In genomic region chr7:141293852-141294471, GRCm38 (mm10) we compare ENCODE assay signal across 9 mouse cellular contexts. TPM values are rescaled to one million over a fixed set of nuclear protein-coding genes. Genes with fewer than 3 reads are reported as not detected.
A peak's percentile ranks its signal among the peaks of the same experiment; 100 is the strongest.
DNase-seq lines count a peak whose midpoint lies in the region; ATAC-seq and TF ChIP-seq lines count a peak whose summit lies in the region.
"Had no signal": no experiment of that assay in that cellular context is flagged by ENCODE, and none has a peak within 500 bp of the region (broad histone marks: within the 10 kb centered on the region; RNA-seq: fewer than 3 reads in every experiment).

No protein-coding gene starts in this region.

- 1% methylated on average over 53 of the region's 53 CpGs for WGBS in cerebellum, adult 2 months
- 1% methylated on average over 53 of the region's 53 CpGs for WGBS in forebrain, embryonic 12.5 days
- WGBS in intestine, embryonic 16.5 days = 1% methylated on average over 53 of the region's 53 CpGs

- no peak; the same call in 1 of the 2 replicates for TF ChIP-seq CTCF in cerebellum, adult 2 months (IDR thresholded peaks at IDR 0.05; ENCODE audit: borderline replicate concordance, insufficient read depth, low read depth, low read length)

- peak overlapping the region; percentile 35 for H3K4me3 ChIP-seq in cerebellum, adult 2 months (replicated peaks; ENCODE audit: insufficient read depth, low read depth, low read length)
- peak overlapping the region; percentile 35 for H3K4me3 ChIP-seq in forebrain, embryonic 12.5 days (replicated peaks)
- H3K4me3 ChIP-seq in intestine, embryonic 16.5 days (ENCODE audit: low read length) = peak overlapping the region; percentile 48

- intact Hi-C loops in left cerebral cortex, postnatal 14 days (cut with DNase I) = no loop called here

- peak overlapping the region; percentile 44 for H3K9ac ChIP-seq in forebrain, embryonic 12.5 days
- peak overlapping the region; percentile 67 for H3K9ac ChIP-seq in intestine, embryonic 16.5 days (ENCODE audit: low read depth, low read length)

- no peaks in the 10 kb centered on the region for H3K4me1 ChIP-seq in cerebellum, adult 2 months (ENCODE audit: control insufficient read depth, insufficient read depth, low read length)
- peaks cover 31% of the 10 kb centered on the region for H3K4me1 ChIP-seq in forebrain, embryonic 12.5 days
- peaks cover 21% of the 10 kb centered on the region for H3K4me1 ChIP-seq in intestine, embryonic 16.5 days (ENCODE audit: control insufficient read depth, insufficient read depth, low read length)

- DNase-seq in cerebellum, adult 2 months = peak in 1 of 2 experiments; percentile 53
- DNase-seq in cerebellum, adult 11-12 months = no peak
- peak; percentile 36 for DNase-seq in ES-CJ7 (ENCODE audit: low read depth, low spot score)
- DNase-seq in testis, postnatal 10 days (ENCODE audit: low spot score) = peak; percentile 70
- no peak for DNase-seq in left cerebral cortex, postnatal 14 days (ENCODE audit: low spot score in 2 of 2)

- H3K9me3 ChIP-seq in forebrain, embryonic 12.5 days = no peaks in the 10 kb centered on the region
- H3K9me3 ChIP-seq in intestine, embryonic 16.5 days (ENCODE audit: control insufficient read depth, low read length) = no peaks in the 10 kb centered on the region

- ATAC-seq in forebrain, embryonic 12.5 days (ENCODE audit: low FRiP score) = no peak
- peak; percentile 37 for ATAC-seq in intestine, embryonic 16.5 days
- ATAC-seq in megakaryocyte, adult 5-6 weeks (ENCODE audit: poor library complexity, severe bottlenecking) = peak; percentile 59

- no peak overlapping the region for H3K27ac ChIP-seq in cerebellum, adult 2 months (ENCODE audit: insufficient read depth, low read length)
- H3K27ac ChIP-seq in forebrain, embryonic 12.5 days = no peak overlapping the region
- H3K27ac ChIP-seq in intestine, embryonic 16.5 days (ENCODE audit: low read length) = no peak overlapping the region

- no peak for TF ChIP-seq POLR2A in cerebellum, adult 2 months (IDR thresholded peaks at IDR 0.05; ENCODE audit: borderline replicate concordance, insufficient read depth, low read length)

- no peaks in the 10 kb centered on the region; the same call in 1 of the 2 replicates for H3K27me3 ChIP-seq in cerebellum, adult 2 months (ENCODE audit: control insufficient read depth, insufficient read depth, low read length)
- H3K27me3 ChIP-seq in forebrain, embryonic 12.5 days = peaks cover 69% of the 10 kb centered on the region
- peaks cover 51% of the 10 kb centered on the region for H3K27me3 ChIP-seq in intestine, embryonic 16.5 days (replicated peaks; ENCODE audit: control insufficient read depth, insufficient read depth, low read length)

- H3K36me3 ChIP-seq in forebrain, embryonic 12.5 days (replicated peaks) = peaks cover 17% of the 10 kb centered on the region; the same call in 1 of the 2 replicates
- H3K36me3 ChIP-seq in intestine, embryonic 16.5 days (ENCODE audit: control insufficient read depth, insufficient read depth, low read length) = peaks cover 2% of the 10 kb centered on the region; the same call in 1 of the 2 replicates

- peak overlapping the region; percentile 55 for H3K4me2 ChIP-seq in forebrain, embryonic 12.5 days
- peak overlapping the region; percentile 84 for H3K4me2 ChIP-seq in intestine, embryonic 16.5 days (ENCODE audit: low read depth, low read length)

RNA-seq across cellular contexts. Expression of gene Drd4, which starts 2.2 kb away (rescaled TPM):
- 0.49 and 0.76 TPM in 2 replicates for polyA plus RNA-seq in cerebellum, adult 2 months (2012; rRNA removed)
- polyA plus RNA-seq in forebrain, embryonic 12.5 days (2016; fragmentation: Nextera tagmentation; extraction: Ambion mirVana) = 0.38 and 0.60 TPM in 2 replicates
- polyA plus RNA-seq in intestine, embryonic 16.5 days (2015; fragmentation: Nextera tagmentation; extraction: Ambion mirVana) = 0.23 and 0.48 TPM in 2 replicates
- not detected in 2 replicates for total RNA-seq in megakaryocyte, adult 5-6 weeks (2015)
- not detected in 2 replicates for total RNA-seq in megakaryocyte, adult 5-6 weeks (2017)
- total RNA-seq in left cerebral cortex, postnatal 14 days (2021) = under 1 TPM; 0.15 to 0.27 TPM
- total RNA-seq: heart, postnatal 36 days had no signal

RNA-seq across cellular contexts. Expression of gene Sct, which starts 15.0 kb away (rescaled TPM):
- polyA plus RNA-seq in cerebellum, adult 2 months (2012; rRNA removed) = 0.70 and 1.0 TPM in 2 replicates
- polyA plus RNA-seq in forebrain, embryonic 12.5 days (2016; fragmentation: Nextera tagmentation; extraction: Ambion mirVana) = 0.70 TPM in 1 of 2 replicates, not detected in the other
- 304 and 334 TPM in 2 replicates for polyA plus RNA-seq in intestine, embryonic 16.5 days (2015; fragmentation: Nextera tagmentation; extraction: Ambion mirVana)
- not detected in 2 replicates for total RNA-seq in megakaryocyte, adult 5-6 weeks (2015)
- not detected in 2 replicates for total RNA-seq in megakaryocyte, adult 5-6 weeks (2017)
- total RNA-seq in left cerebral cortex, postnatal 14 days (2021) = not detected
- total RNA-seq: heart, postnatal 36 days had no signal

RNA-seq across cellular contexts. Expression of gene Cdhr5, which starts 17.4 kb away (rescaled TPM):
- polyA plus RNA-seq in cerebellum, adult 2 months (2012; rRNA removed) = 0.07 TPM in 1 of 2 replicates, not detected in the other
- polyA plus RNA-seq in forebrain, embryonic 12.5 days (2016; fragmentation: Nextera tagmentation; extraction: Ambion mirVana) = not detected in 2 replicates
- 167 and 234 TPM in 2 replicates for polyA plus RNA-seq in intestine, embryonic 16.5 days (2015; fragmentation: Nextera tagmentation; extraction: Ambion mirVana)
- not detected in 2 replicates for total RNA-seq in megakaryocyte, adult 5-6 weeks (2015)
- total RNA-seq in megakaryocyte, adult 5-6 weeks (2017) = not detected in 2 replicates
- total RNA-seq in left cerebral cortex, postnatal 14 days (2021) = not detected
- total RNA-seq: heart, postnatal 36 days had no signal

RNA-seq across cellular contexts. Expression of gene Irf7, which starts 27.7 kb away (rescaled TPM):
- 4.7 and 5.6 TPM in 2 replicates for polyA plus RNA-seq in cerebellum, adult 2 months (2012; rRNA removed)
- 0.69 and 0.83 TPM in 2 replicates for polyA plus RNA-seq in forebrain, embryonic 12.5 days (2016; fragmentation: Nextera tagmentation; extraction: Ambion mirVana)
- 6.5 and 9.1 TPM in 2 replicates for polyA plus RNA-seq in intestine, embryonic 16.5 days (2015; fragmentation: Nextera tagmentation; extraction: Ambion mirVana)
- 42.6 and 50.5 TPM in 2 replicates for total RNA-seq in megakaryocyte, adult 5-6 weeks (2015)
- total RNA-seq in megakaryocyte, adult 5-6 weeks (2017) = 60.6 and 65.6 TPM in 2 replicates
- total RNA-seq in left cerebral cortex, postnatal 14 days (2021) = 1 to 10 TPM in 1 of 2 experiments, not detected in 1; 1.4 TPM

RNA-seq across cellular contexts. Expression of gene Deaf1, which starts 33.5 kb away (rescaled TPM):
- polyA plus RNA-seq in cerebellum, adult 2 months (2012; rRNA removed) = 47.5 and 49.3 TPM in 2 replicates
- polyA plus RNA-seq in forebrain, embryonic 12.5 days (2016; fragmentation: Nextera tagmentation; extraction: Ambion mirVana) = 74.0 and 78.4 TPM in 2 replicates
- 61.0 and 64.4 TPM in 2 replicates for polyA plus RNA-seq in intestine, embryonic 16.5 days (2015; fragmentation: Nextera tagmentation; extraction: Ambion mirVana)
- 36.1 and 36.5 TPM in 2 replicates for total RNA-seq in megakaryocyte, adult 5-6 weeks (2015)
- 11.4 and 14.6 TPM in 2 replicates for total RNA-seq in megakaryocyte, adult 5-6 weeks (2017)
- total RNA-seq in left cerebral cortex, postnatal 14 days (2021) = 100 to 1,000 TPM; 164 to 170 TPM

Comparison
In these comparisons a context has a peak if more than half of its experiments do, and no peak if none do; other contexts are left out.
1. DNase-seq: peak in ES-CJ7 (single experiment) and testis, postnatal 10 days (single experiment); none in cerebellum, adult 11-12 months (single experiment) and left cerebral cortex, postnatal 14 days (0 of 2).
2. RNA of gene Sct, which starts 15.0 kb away (polyA plus RNA-seq): 304 to 334 TPM in intestine, embryonic 16.5 days; 0.70 to 1.0 TPM in cerebellum, adult 2 months and 0.70 TPM in forebrain, embryonic 12.5 days; every median in the first group is over 100 times any median in the second.
3. RNA of gene Cdhr5, which starts 17.4 kb away (polyA plus RNA-seq): 167 to 234 TPM in intestine, embryonic 16.5 days; 0.07 TPM in cerebellum, adult 2 months and not detected in forebrain, embryonic 12.5 days; every median in the first group is over 100 times any median in the second.
4. Peak in every context shown above with its lines, with median percentiles within 50 percentile points of each other: H3K4me3 ChIP-seq.